Mouse (Mus musculus) adrenal gland, postnatal 4 days (tissue): ENCODE measurements at regions not wholly inside any gene's neighbourhood (a gene's known extent, or its start where the extent isn't known, plus 50 kb on each side); places are given as distances from the start of the nearest gene placed in this dataset.

Source experiments
- DNase-seq, 2 experiments: peaks; one replicate each; pipeline ENCODE4 v3.0.0; 2021 to 2022; ENCODE audit warnings: low spot score in 2 of 2, mixed read lengths in 2 of 2

GRCm38 (mm10) chr12:35863141-35863540 is 62.3 kb upstream of the Agr3 start:
- DNase-seq, result no peak

GRCm38 (mm10) chr12:35853159-35853558 is 72.3 kb upstream of the Agr3 start:
- DNase-seq, result no peak

GRCm38 (mm10) chr12:35846905-35847610 is 78.4 kb upstream of the Agr3 start:
- no peak for DNase-seq

GRCm38 (mm10) chr12:35836946-35837345 is 88.5 kb upstream of the Agr3 start:
- no peak for DNase-seq

- DNase-seq, result no peak
Measured at GRCm38 (mm10) chr12:35833285-35833684, 92.1 kb upstream of the Agr3 start.

- no peak for DNase-seq
Measured at GRCm38 (mm10) chr12:35831922-35832512, 93.4 kb upstream of the Agr3 start.

- no peak for DNase-seq
Measured at GRCm38 (mm10) chr12:35831268-35831667, 94.2 kb upstream of the Agr3 start.

GRCm38 (mm10) chr12:35827797-35828196 is 97.6 kb upstream of the Agr3 start:
- no peak for DNase-seq

- no peak for DNase-seq
Measured at GRCm38 (mm10) chr12:35826990-35827389, 98.4 kb upstream of the Agr3 start.

- DNase-seq, result no peak
Measured at GRCm38 (mm10) chr12:35824587-35824987, 100.8 kb upstream of the Agr3 start.

GRCm38 (mm10) chr12:35799261-35799660 is 126.2 kb upstream of the Agr3 start:
- DNase-seq, result no peak

GRCm38 (mm10) chr12:35775396-35775795 is 150.0 kb upstream of the Agr3 start:
- no peak for DNase-seq

GRCm38 (mm10) chr12:35770387-35771024 is 154.9 kb upstream of the Agr3 start:
- DNase-seq, result no peak

- DNase-seq, result no peak
Measured at GRCm38 (mm10) chr12:35758916-35759315, 166.5 kb upstream of the Agr3 start.

GRCm38 (mm10) chr12:35755159-35755558 is 170.3 kb upstream of the Agr3 start:
- no peak for DNase-seq

GRCm38 (mm10) chr12:35747997-35748396 is 177.4 kb upstream of the Agr3 start:
- DNase-seq, result no peak

GRCm38 (mm10) chr12:35746691-35747299 is 178.6 kb upstream of the Agr3 start:
- no peak for DNase-seq

GRCm38 (mm10) chr12:35742729-35743128 is 182.7 kb upstream of the Agr3 start:
- no peak for DNase-seq

GRCm38 (mm10) chr12:35736427-35736826 is 189.0 kb upstream of the Agr3 start:
- DNase-seq, result no peak

GRCm38 (mm10) chr12:35735002-35735401 is 190.4 kb upstream of the Agr3 start:
- DNase-seq, result no peak

- no peak for DNase-seq
Measured at GRCm38 (mm10) chr12:35734371-35734770, 191.0 kb upstream of the Agr3 start.

GRCm38 (mm10) chr12:35733580-35733979 is 191.8 kb upstream of the Agr3 start:
- DNase-seq, result no peak
